Mouse (Mus musculus): ENCODE measurements at regions not wholly inside any gene's neighbourhood (a gene's known extent, or its start where the extent isn't known, plus 50 kb on each side); places are given as distances from the start of the nearest gene placed in this dataset.

DNA sequence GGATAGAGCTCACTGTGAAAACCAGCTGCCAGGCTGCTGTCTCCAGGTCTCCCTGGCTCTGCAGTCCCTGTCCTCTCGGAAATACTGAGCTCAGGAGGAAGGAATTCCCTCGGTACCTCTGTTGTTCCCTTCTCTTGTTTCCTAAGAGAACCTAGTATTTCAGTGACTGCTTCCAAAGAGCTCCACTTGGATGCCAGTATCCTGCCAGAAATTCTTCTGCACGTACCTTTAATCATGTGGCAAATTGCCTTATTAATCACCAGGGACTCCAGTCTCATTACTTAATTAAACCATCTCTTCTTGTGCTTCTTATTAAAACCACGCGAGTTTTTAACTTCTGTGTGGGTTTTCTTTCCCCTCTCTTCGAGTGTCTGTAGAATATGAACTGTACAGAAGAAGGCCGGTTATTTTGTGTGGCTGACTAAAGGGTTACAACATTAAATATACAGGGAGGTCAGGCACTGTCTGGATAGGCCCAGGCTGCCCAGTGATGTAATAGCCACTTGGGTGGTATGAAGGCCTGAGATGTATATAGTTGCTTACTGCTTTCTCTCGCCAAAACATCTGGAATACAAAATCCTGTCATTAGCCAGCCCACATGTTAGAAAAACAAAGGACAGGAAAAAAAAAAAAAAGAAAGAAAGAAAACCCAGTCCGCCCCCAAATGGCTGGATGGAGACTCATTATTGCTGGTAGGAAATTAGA lies 183.2 kb downstream of the Gm10260 start:
- no peak for ATAC-seq (replicated peaks; ENCODE audit: insufficient number of reproducible peaks, low FRiP score, low TSS enrichment, poor library complexity, severe bottlenecking)

DNA sequence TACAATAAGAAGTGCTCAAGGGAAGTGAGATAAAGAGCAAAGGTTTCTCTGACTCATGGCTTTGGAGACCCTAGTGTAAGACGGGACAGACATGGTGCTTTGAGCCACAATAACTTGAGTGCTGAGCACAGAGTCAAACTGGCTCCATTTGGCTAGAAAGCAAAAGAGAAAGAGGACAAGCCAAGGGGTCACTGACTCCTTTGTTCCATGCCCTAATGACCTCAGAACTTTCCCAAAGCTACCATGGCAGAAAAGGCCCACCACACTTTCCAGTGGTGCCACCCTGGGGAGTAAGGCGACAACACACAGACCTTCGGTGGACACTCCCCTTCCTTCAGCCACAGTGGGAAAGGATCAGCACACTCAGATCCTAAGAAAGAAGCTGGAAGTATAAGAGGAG lies 186.8 kb downstream of the Gm10260 start:
- no peak for ATAC-seq (replicated peaks; ENCODE audit: insufficient number of reproducible peaks, low FRiP score, low TSS enrichment, poor library complexity, severe bottlenecking)

DNA sequence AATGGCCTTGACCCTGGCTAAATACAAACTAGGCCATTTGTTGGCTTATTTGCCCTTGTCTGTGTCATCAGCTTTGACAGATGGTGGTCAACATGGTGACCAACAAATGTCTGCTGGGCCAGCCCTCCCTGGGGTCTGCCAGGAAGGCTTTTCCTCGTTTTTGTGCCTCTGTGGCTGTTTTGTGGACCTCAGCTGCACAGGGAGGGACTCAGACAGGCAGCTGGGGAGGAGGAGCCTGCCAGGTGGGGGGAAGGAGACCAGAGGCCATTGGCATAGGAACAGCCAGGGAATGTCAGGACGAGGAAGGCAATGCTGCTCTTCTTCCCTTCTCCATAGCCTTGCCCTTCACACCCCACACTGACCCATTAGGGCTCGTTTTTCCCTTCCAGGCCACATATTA lies 188.1 kb downstream of the Gm10260 start:
- no peak for ATAC-seq (replicated peaks; ENCODE audit: insufficient number of reproducible peaks, low FRiP score, low TSS enrichment, poor library complexity, severe bottlenecking)

DNA sequence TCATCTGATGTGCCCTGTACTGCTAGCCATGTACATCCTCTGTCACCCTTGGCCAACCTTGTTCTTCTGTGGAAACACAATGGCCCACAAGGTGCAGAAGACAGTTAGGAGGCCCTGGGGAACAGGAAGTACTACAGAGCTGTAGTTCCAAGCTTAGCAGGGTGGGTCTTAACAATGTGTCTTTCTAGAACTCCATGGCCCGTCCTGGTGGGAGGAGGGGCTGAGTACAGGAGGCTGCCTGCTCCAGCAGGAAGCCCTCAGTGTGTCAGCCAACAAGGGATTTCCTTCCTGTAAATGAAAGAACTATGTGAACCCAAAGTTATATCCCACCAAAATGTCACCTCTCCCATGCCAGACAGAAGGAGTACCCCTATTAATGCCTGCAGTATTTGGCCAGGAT lies 190.4 kb downstream of the Gm10260 start:
- no peak for ATAC-seq (replicated peaks; ENCODE audit: insufficient number of reproducible peaks, low FRiP score, low TSS enrichment, poor library complexity, severe bottlenecking)

DNA sequence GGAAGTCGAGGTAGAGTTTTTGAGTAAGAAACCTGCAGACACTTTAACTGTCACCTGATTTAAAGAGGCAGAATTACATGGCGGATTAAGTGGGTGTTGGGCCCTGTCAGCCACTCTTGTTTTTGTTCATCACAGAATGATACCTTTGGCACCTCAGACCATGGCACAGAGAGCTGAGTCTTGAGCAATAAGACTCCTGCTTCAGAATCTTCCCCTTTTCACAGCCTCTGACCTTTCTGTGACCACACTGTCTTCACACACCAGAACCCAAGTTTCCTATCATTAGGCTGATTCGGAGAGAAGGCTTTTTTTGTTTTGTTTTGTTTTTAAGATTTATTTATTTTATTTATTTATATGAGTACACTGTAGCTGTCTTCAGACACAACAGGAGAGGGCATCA lies 192.8 kb downstream of the Gm10260 start:
- ATAC-seq (replicated peaks; ENCODE audit: insufficient number of reproducible peaks, low FRiP score, low TSS enrichment, poor library complexity, severe bottlenecking) = peak; percentile 83

DNA sequence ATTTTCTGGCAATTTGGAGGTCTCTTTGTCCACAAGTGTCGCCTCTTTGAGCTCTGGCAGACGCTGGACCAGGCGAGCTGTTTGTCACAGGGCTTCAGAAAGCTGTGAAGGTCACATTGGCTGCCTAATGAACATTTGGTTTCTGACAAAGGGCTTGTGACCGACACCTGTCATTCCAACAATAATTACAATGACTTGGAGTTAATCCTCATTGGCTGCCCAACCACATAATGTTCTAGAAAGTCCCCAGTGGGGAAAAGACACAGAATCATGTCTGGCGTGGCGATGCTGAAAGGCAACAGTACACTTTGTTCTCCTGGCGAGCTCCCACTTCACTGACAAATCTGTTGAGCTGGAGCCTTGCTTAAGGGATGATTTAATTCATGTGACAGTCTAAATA lies 194.4 kb downstream of the Gm10260 start:
- ATAC-seq (replicated peaks; ENCODE audit: insufficient number of reproducible peaks, low FRiP score, low TSS enrichment, poor library complexity, severe bottlenecking) = no peak

DNA sequence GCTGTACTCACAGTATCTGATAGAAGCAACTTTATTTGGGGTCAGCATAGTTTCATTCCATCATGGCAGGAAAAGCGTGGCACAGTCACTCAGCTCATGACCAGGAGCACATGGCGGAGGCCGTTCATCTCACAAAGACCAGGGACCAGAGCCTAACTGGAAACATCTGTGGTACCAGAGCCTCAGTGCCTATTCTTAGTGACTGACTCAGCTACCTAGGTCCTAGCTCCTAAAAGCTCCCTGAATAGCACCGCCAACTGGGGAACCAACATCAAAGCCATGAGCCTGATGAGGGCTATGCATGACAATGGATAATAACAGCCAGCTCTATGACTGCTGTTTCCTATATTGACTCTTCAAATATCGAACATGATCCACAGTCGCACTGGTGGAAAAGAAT lies 198.2 kb downstream of the Gm10260 start:
- ATAC-seq (replicated peaks; ENCODE audit: insufficient number of reproducible peaks, low FRiP score, low TSS enrichment, poor library complexity, severe bottlenecking) = no peak

DNA sequence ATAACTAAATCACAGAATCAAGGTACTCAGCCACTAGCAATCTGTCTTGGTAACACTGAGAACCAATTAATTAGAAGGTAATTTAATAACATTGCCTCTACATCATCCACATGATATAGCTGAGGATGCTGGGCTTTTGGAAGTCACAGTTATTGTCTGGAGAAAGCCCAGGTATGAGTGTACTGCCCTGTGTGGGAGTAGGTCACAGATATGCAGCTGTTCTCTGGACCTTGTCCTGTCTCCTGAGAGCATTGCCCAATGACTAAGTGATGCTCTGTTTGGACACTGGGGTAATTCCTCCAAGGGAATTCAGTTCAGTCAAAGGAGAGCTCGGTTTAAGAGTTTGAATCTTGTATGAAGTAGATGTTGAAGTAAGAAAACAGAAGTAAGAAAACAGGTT lies 199.6 kb downstream of the Gm10260 start:
- ATAC-seq (replicated peaks; ENCODE audit: insufficient number of reproducible peaks, low FRiP score, low TSS enrichment, poor library complexity, severe bottlenecking) = 0 out of 2 replicates have a peak, but pooled peaks have one; percentile 5

DNA sequence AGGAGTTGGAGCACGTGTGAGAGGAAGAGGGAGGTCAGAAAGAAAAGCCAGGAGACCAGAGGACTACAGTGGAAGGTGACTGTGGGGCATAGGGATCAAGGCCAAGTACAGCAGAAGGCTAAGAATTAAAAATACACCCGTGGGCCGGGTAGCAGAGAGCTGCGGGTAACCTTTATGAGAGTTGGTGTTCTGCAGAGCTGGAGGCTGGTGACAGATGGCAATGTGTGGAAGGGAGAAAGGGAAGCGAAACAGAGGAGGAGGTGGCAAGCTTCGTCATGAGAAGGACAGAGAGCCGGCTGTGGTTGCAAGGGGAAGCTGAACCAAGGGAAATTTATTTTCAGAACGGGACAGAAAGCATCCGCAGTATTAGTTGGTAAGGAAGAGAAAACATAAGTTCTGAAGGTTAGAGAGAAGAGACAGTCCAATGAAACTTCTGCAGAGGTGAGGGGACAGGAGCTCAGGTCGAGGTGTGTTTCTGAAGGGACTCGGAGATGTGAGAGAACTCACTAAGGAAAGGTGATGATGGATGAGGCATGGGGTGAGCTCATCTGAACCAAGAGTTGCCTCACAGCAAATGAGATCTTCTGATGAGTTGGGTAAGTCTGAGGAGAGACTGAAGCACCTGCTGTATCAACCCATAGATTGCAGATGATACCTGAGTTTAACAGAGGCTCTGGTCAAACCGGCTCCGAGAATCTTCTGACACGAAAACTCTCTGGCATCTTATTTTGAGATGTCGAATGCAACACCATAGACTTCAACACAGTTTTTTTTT lies 200.6 kb downstream of the Gm10260 start:
- ATAC-seq (replicated peaks; ENCODE audit: insufficient number of reproducible peaks, low FRiP score, low TSS enrichment, poor library complexity, severe bottlenecking) = peak; percentile 93

DNA sequence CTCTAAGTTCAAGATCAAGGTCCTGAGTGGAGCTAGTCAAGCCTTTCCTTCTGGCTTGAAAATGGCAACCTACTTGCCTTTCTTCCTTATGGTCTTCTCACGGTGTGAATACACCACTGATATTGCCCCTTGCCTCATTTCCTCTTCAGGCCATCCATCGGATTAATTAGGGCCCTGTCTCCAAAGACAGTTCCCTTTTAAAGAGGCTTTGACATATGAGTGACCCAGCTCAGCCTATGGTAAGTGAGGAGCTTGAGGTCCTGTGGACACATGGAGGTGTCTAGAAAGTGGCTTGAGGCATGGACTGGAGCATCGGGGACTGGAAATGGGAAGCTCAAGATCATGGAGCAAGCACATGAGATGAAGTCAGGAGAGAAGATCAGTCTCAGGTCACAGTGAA lies 201.5 kb downstream of the Gm10260 start:
- ATAC-seq (replicated peaks; ENCODE audit: insufficient number of reproducible peaks, low FRiP score, low TSS enrichment, poor library complexity, severe bottlenecking) = peak; percentile 56

DNA sequence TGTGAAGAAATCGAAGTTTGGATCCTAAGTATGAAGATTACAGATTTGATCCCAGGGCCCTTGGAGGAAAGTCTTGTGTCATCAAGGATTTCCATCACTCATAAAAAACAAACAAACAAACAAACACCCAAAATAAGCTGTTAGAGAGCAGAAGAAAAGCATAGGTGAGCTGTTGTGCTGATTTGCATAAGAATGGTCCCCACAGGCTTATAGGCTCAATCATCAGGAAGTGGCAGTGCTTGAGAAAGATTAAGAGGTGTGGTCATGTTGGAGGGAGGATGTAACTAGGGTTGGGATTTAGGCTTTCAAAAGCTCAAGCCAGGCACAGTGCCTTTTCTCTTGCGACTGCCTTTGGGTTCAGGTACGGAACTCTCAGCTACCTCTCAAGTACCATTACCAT lies 205.1 kb downstream of the Gm10260 start:
- ATAC-seq (replicated peaks; ENCODE audit: insufficient number of reproducible peaks, low FRiP score, low TSS enrichment, poor library complexity, severe bottlenecking) = no peak

DNA sequence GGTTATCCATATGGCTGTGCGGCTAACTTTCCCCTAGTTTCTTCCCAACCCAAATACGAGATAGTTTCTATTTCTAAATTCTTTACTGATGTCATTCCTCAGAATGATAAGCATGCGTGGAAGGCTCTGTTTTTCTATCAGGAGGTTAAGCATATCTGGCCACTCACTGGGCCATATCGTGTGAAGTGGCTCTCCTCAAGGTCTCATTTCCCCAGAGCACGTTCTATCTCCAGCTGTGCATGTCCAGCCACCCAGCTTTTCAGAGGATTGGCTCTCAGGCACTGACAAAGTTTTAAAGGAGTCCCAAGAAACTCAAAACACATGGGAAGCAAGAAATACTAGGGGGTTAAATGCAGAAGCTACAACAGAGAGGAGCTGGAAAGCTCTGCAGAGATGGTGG lies 205.8 kb downstream of the Gm10260 start:
- no peak for ATAC-seq (replicated peaks; ENCODE audit: insufficient number of reproducible peaks, low FRiP score, low TSS enrichment, poor library complexity, severe bottlenecking)

DNA sequence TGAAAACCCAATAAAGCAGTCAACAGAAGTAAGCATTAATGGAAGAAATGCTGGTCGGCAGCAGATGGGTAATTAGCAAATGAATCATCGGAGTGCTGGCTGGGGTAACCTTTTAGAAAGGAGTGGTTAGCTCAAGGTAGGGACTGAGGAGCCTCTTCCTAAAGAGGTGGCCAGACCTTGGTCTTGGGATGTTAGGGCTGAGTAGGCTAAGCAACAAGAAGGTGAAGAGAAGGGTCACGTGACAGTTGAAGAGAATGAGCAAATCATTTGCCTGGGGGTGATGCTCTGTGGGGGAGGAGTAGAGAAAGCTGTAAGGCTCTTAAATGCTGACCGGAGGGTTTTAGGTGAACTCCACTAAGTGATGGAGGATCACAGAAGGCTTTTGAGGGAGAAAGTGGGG lies 208.2 kb downstream of the Gm10260 start:
- no peak for ATAC-seq (replicated peaks; ENCODE audit: insufficient number of reproducible peaks, low FRiP score, low TSS enrichment, poor library complexity, severe bottlenecking)

DNA sequence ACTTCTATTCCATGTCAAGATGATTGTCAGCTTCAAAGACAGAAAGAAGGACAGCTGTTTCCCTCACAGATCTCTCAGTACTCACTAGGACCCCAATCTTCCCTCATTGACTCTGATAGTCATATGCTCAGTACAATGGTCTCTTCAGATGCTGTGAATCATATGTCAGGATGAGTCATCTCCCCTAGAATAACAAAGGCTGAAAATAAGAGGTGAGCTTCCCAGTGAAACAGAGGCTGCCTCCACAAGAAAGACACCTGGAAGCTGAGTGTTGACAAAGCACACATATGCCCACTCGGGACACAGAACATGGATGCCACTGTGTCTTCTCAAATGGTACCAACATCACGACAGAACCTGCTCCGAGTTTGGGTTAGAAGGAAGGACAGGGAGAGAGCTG lies 209.6 kb downstream of the Gm10260 start:
- ATAC-seq (replicated peaks; ENCODE audit: insufficient number of reproducible peaks, low FRiP score, low TSS enrichment, poor library complexity, severe bottlenecking) = no peak

DNA sequence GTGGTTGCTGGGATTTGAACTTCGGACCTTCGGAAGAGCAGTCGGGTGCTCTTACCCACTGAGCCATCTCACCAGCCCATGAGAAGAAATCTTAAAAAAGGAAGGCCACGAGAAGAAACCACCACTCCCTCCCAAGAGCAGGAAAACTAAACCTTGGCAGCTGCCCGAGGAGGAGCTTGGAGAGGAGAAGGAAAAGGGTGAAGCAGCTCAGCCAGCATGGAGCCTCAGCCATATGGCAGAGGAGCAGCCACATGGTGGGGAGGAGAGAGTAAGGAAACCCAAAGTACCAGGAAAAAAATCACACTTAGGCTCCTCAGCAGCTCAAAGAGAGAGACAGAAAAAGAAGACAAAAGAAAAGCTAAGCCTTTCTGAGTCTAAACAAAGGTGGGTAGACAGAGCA lies 210.3 kb downstream of the Gm10260 start:
- no peak for ATAC-seq (replicated peaks; ENCODE audit: insufficient number of reproducible peaks, low FRiP score, low TSS enrichment, poor library complexity, severe bottlenecking)

DNA sequence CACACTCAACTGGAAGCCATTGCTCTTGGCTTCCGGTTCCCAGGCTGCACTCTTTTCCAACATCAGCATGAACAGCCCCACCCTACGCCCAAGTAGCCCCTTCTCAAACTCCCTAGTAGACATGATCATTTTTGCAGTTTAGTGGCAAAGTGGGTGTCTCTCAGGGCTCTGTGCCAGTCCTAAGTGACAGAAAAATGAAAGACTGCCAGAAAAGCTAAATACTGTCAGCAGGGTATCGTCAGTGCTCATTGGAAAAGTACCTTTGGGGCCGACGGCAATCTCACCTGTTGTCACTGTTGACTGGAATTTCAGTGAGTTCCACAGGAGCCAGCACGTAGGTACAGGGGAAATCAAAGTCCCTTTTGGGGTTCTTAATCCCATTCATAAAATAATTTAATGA lies 211.0 kb downstream of the Gm10260 start:
- no peak for ATAC-seq (replicated peaks; ENCODE audit: insufficient number of reproducible peaks, low FRiP score, low TSS enrichment, poor library complexity, severe bottlenecking)

DNA sequence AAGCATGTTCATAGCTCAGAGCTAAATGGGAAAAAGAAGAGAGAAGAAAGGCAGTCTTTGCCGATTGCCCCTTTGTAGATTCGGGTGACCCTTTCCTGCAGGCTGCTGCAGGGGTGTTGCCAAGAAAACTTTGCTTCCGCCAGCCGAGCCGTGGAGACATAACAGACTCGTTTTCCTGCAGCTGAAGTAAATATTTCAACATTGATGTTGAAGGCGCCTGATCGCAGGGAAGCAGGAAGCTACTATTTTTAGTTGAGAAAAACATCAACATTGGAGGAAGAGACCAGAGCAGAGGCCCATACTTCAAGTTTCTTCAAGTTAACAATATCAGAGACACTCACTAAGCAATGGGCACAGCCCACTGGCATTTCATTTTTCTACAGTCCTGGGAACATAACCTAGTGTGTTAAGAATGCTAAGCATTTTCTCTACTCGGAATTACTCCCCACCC lies 211.9 kb downstream of the Gm10260 start:
- ATAC-seq (replicated peaks; ENCODE audit: insufficient number of reproducible peaks, low FRiP score, low TSS enrichment, poor library complexity, severe bottlenecking) = peak; percentile 62

DNA sequence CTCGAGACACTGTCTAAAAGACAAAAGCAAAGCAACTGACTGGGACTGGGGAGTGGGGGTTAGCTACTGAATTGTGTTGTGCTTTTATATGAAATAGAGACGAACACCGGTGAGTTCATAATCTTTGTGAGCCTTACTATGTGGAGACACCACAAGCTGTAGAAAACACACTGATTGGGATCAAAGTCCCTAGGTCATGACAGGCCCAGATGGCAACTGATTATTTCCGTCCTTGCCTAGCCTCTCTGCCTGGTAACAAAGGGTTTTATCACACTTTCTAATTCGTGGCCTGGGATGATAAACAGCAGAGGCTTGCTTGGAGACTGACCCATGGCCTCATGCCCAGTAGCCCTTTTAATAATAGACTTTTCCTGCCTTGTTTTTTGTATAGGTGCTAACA lies 213.5 kb downstream of the Gm10260 start:
- ATAC-seq (replicated peaks; ENCODE audit: insufficient number of reproducible peaks, low FRiP score, low TSS enrichment, poor library complexity, severe bottlenecking) = no peak

DNA sequence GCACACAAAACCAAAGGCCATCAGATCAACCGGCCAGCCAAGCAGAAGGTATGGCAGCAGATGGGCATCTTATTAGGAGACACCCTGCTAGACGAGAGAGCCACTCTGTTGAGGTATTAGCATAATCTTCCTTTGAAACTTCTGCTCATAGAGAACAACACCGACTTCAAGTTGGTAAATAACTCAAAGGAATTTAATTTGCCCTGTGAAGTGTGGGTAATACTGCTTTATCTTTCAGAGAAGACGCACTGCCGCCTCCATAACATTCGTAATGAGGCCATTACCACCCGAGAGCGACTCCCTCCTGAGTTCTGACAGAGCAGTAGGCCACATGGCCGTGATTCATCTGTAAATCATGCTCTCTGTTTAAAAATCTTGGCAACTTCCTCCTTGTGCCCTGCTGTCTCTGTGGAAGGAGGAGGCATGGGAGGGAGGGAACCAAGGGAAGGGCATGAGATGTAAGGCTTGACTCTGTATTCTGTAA lies 214.4 kb downstream of the Gm10260 start:
- ATAC-seq (replicated peaks; ENCODE audit: insufficient number of reproducible peaks, low FRiP score, low TSS enrichment, poor library complexity, severe bottlenecking) = peak; percentile 78

DNA sequence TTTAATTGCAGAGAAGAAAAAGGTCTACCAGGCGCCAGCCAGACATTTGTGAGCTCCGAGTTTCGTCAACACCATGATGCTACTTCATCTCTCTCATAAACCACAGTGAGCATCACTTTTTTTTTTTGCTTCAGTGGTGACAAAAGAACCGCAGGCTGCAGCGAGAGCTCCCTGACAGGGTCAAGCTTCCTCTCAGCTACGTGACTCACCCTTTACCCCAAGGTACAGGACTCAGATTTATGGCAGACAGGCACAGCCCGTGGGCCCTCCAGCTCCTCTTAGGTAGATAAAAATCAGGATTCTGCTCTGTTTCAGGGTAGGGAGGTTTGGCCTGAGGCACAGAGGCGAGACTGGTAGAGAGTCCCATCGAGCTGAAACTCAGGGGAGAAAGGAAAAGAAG lies 220.7 kb downstream of the Gm10260 start:
- 0 out of 2 replicates have a peak, but pooled peaks have one; percentile 33 for ATAC-seq (replicated peaks; ENCODE audit: insufficient number of reproducible peaks, low FRiP score, low TSS enrichment, poor library complexity, severe bottlenecking)

Data from monocyte, adult 5-6 weeks (primary cell).